Mouse (Mus musculus) hindbrain, embryonic 12.5 days (tissue): ENCODE data around the gene Myh11. TPM values are rescaled to one million over a fixed set of nuclear protein-coding genes. Genes with fewer than 3 reads are reported as not detected.

ENCODE experiments used
- ATAC-seq: fragments of 200-750 bp; cut with Nextera tagmentation; 2 replicates; pipeline ENCODE4 v1.8.0; 2017; ENCODE audit warnings: moderate TSS enrichment; ENCODE audit not compliant: low FRiP score
- H3K27ac ChIP-seq: fragments of 300-500 bp; sonication (generic); 2 replicates; pipeline ENCODE4 v1.5.1; 2016; ENCODE audit warnings: mild to moderate bottlenecking
- H3K27me3 ChIP-seq: fragments of 300-500 bp; sonication (generic); 2 replicates; pipeline ENCODE4 v1.6.1; 2016; ENCODE audit warnings: mild to moderate bottlenecking
- H3K36me3 ChIP-seq: fragments of 300-500 bp; sonication (generic); 2 replicates; pipeline ENCODE4 v1.6.1; 2016; ENCODE audit warnings: mild to moderate bottlenecking
- H3K4me1 ChIP-seq: fragments of 300-500 bp; sonication (generic); 2 replicates; pipeline ENCODE4 v1.6.1; 2016
- H3K4me2 ChIP-seq: fragments of 300-500 bp; sonication (generic); replicated peaks from 2 replicates; pipeline ENCODE4 v1.6.1; 2016; ENCODE audit warnings: mild to moderate bottlenecking
- H3K4me3 ChIP-seq: fragments of 300-500 bp; sonication (generic); 2 replicates; pipeline ENCODE4 v1.5.1; 2016; ENCODE audit warnings: mild to moderate bottlenecking
- H3K9ac ChIP-seq: fragments of 300-500 bp; sonication (generic); 2 replicates; pipeline ENCODE4 v1.6.1; 2016; ENCODE audit warnings: mild to moderate bottlenecking, moderate library complexity
- H3K9me3 ChIP-seq: fragments of 300-500 bp; sonication (generic); replicated peaks from 2 replicates; pipeline ENCODE4 v1.6.1; 2016; ENCODE audit warnings: mild to moderate bottlenecking
- WGBS: fragments of 180-500 bp; shearing (Covaris S2); methylation state at CpG from one replicate; pipeline ENCODE4 v1.1.7; 2016; 5-methylcytosine and 5-hydroxymethylcytosine counted together
- polyA plus RNA-seq: library from polyadenylated mRNA; unstranded; fragments of >200 nt; fragmentation: Nextera tagmentation; extraction: Ambion mirVana; gene quantifications from 2 replicates; pipeline ENCODE4 v1.2.1, GENCODE M21; 2016

Gene Myh11
- polyA plus RNA-seq, result 0.30 and 0.79 TPM in 2 replicates

DNA sequence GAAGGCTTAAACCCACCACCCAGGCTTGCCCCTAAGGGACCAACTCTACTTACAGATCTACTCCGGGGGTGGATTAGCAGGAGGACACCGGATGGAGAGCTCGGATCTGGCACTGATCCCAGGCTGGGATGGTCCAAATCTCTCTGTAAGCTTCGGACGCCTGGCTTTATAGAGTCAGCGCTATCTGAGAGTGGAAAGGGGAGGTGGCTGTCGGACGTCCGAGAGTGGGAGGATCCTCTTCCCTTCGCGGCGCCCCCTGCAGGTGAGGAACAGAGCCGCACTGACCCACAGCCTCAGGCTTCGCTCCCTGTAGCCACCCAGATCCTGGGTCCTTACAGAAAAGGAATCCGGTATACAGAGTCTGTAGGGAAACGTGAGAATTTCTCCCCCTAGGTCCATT is at the start of gene Myh11:
Gene Myh11 (minus strand): TSS at position 150 of the 400 bp plus-strand sequence.
- peak within 1 kb of the TSS; percentile 25 for H3K4me3 ChIP-seq
- H3K9ac ChIP-seq, result no peak within 1 kb of the TSS
- H3K36me3 ChIP-seq, result no peaks in the 10 kb centered on the region
- peaks cover 15% of the 10 kb centered on the region for H3K4me1 ChIP-seq
- no peak within 1 kb of the TSS for H3K27ac ChIP-seq
- no peaks in the 10 kb centered on the region for H3K9me3 ChIP-seq
- peak; percentile 41; the same call in 1 of the 2 replicates for ATAC-seq
- 5% methylated on average over 16 of the region's 16 CpGs for WGBS
- peak within 1 kb of the TSS; percentile 47 for H3K4me2 ChIP-seq
- H3K27me3 ChIP-seq, result peaks cover 27% of the 10 kb centered on the region

DNA sequence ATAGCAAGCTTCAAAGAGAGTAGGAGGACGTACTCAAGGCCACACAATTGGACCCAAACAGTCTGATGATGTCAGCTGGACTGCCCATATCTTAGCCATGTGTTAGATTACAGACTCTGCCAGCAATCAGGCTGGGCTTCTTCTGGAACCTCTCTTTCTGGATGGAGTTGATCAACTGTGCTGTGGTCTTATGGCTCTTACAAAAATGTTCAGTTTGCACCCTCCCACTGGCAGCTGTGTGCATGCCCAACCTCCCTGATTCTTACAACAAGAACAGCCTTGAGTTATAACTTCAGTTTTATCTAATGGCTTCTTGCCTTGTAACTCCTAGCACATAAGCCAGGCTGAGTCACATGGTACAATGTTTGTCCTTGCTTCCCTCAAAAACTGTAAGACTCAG is 37.0 kb upstream of the Myh11 start:
- no peak overlapping the region for H3K4me3 ChIP-seq
- H3K27ac ChIP-seq, result no peak overlapping the region
- no peak overlapping the region for H3K4me2 ChIP-seq
- WGBS, result 75% methylated on average over 1 of the region's 1 CpGs
- no peak overlapping the region for H3K9ac ChIP-seq
- no peaks in the 10 kb centered on the region for H3K9me3 ChIP-seq
- H3K4me1 ChIP-seq, result no peaks in the 10 kb centered on the region
- 0 out of 2 replicates have a peak, but pooled peaks cover 2% of the 10 kb centered on the region for H3K27me3 ChIP-seq
- no peaks in the 10 kb centered on the region for H3K36me3 ChIP-seq
- ATAC-seq, result no peak

GRCm38 (mm10) chr16:14320494-14320893 is 29.3 kb upstream of the Myh11 start:
- H3K4me3 ChIP-seq, result no peak overlapping the region
- H3K9ac ChIP-seq, result no peak overlapping the region
- no peak for ATAC-seq
- no peak overlapping the region for H3K4me2 ChIP-seq
- H3K27ac ChIP-seq, result no peak overlapping the region
- 76% methylated on average over 1 of the region's 1 CpGs for WGBS
- peaks cover 13% of the 10 kb centered on the region for H3K4me1 ChIP-seq
- H3K9me3 ChIP-seq, result no peaks in the 10 kb centered on the region
- H3K27me3 ChIP-seq, result 0 out of 2 replicates have a peak, but pooled peaks cover 3% of the 10 kb centered on the region
- H3K36me3 ChIP-seq, result no peaks in the 10 kb centered on the region

DNA sequence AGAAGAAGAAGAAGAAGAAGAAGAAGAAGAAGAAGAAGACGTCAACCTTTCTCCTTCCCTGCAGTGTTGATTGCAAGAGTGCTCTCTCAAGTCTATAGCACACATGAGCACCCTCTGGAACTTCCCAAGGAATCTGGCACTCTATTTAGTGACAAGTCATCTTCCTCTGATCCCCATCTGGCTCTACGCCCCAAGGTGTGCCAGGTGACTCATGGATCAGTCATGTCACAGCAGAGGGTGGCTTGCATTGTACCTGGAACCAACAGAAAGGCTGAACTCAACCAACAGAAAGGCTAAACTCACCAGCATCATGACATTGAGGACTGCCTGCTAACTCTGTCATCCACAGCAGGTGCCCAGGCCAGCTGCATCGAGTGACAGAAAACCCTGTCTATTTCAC is 28.5 kb upstream of the Myh11 start:
- Histone ChIP-seq H3K4me1 (peaks cover 17% of the 10 kb centered on the region), H3K27ac (no peak overlapping the region), H3K9me3 (no peaks in the 10 kb centered on the region), H3K27me3 (0 out of 2 replicates have a peak, but pooled peaks cover 3% of the 10 kb centered on the region), H3K4me2 (no peak overlapping the region), H3K9ac (no peak overlapping the region), H3K36me3 (0 out of 2 replicates have a peak, but pooled peaks cover 2% of the 10 kb centered on the region), H3K4me3 (no peak overlapping the region)
- ATAC-seq, result no peak
- WGBS, result 89% methylated on average over 3 of the region's 3 CpGs

DNA sequence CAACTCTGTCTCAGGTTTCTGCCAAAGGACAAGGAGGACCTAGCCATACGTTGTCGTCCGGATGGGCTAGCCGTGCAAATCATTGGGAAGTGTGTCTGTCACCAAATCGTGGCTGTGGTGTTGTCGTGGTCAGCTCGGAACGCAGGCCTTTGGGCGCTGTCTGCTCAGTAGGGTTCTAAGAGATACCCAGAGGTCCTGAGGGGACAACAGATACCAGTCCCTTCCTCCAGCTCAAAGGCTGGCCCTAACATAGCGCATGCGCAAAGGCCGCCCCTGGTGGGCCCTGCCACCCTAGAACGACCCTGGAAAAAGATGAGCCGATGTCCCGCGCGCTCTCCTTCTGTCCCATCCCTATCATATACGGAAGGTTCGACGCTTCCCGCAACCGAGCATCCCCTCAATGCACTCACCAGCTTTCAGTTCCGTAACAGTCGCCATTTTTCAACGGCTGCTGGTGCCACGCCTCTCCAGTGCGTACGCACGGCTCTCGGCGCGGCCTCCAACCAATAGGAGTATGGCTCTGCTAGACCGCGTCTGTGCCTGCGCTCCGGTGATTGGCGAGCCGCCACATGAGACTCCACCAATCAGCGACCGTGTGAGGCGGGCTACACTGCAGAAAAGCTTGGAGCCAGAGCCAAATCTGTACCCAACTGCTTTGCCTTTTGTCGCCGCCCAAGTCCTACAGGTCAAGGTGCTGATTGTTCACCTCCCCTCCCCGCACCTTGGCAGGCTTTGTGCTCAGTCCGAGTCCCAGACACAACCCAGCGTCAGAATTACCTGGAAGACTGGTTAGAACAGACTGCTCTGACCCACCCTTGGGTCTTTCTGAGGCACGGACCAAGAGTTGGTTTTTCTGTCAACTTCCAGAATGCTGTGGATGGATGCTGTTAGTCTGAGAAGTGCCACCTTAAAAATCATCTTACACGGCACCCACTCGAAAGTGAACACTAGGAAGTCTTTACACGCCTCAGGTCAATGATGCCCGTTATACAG is 26.0 kb upstream of the Myh11 start, which contains the start of gene Fopnl:
Gene Fopnl (minus strand): TSS at position 522 of the 993 bp plus-strand sequence.
- ATAC-seq, result peak; percentile 100
- H3K9me3 ChIP-seq, result no peaks in the 10 kb centered on the region
- H3K9ac ChIP-seq, result peak within 1 kb of the TSS; percentile 75
- peak within 1 kb of the TSS; percentile 62 for H3K4me3 ChIP-seq
- WGBS, result 4% methylated on average over 51 of the region's 51 CpGs
- H3K27ac ChIP-seq, result peak within 1 kb of the TSS; percentile 85
- 0 out of 2 replicates have a peak, but pooled peaks cover 3% of the 10 kb centered on the region for H3K27me3 ChIP-seq
- peaks cover 20% of the 10 kb centered on the region for H3K4me1 ChIP-seq
- H3K4me2 ChIP-seq, result peak within 1 kb of the TSS; percentile 72
- H3K36me3 ChIP-seq, result peaks cover 20% of the 10 kb centered on the region

DNA sequence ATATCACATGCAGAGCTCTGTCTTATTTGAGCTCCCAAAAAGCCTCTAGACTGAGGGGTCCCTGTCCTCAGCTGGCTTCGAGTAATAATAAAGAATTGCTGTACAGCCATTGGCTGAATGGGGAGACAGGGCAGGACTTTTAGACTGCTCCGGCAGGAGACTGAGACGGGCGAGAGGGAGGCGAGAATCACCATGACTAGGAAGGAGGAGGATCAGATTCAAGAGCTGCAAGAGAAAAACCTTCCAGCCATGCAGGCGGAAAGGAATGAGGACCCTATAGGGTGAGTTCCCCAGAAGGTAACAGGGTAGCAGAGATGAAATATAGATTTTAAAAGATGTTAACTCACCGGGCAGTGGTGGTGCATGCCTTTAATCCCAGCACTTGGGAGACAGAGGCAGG is 21.7 kb upstream of the Myh11 start:
- no peak overlapping the region for H3K27ac ChIP-seq
- no peaks in the 10 kb centered on the region for H3K27me3 ChIP-seq
- peaks cover 20% of the 10 kb centered on the region for H3K4me1 ChIP-seq
- H3K9me3 ChIP-seq, result no peaks in the 10 kb centered on the region
- peaks cover 47% of the 10 kb centered on the region for H3K36me3 ChIP-seq
- ATAC-seq, result no peak
- WGBS, result 92% methylated on average over 7 of the region's 7 CpGs
- no peak overlapping the region for H3K9ac ChIP-seq
- H3K4me3 ChIP-seq, result no peak overlapping the region
- H3K4me2 ChIP-seq, result no peak overlapping the region

- H3K9ac ChIP-seq, result no peak overlapping the region
- H3K27ac ChIP-seq, result no peak overlapping the region
- peaks cover 47% of the 10 kb centered on the region for H3K36me3 ChIP-seq
- no peaks in the 10 kb centered on the region for H3K27me3 ChIP-seq
- H3K4me3 ChIP-seq, result no peak overlapping the region
- H3K9me3 ChIP-seq, result no peaks in the 10 kb centered on the region
- H3K4me1 ChIP-seq, result peaks cover 16% of the 10 kb centered on the region
- ATAC-seq, result no peak
- no peak overlapping the region for H3K4me2 ChIP-seq
- 48% methylated on average over 6 of the region's 6 CpGs for WGBS
These were observed 20.2 kb upstream of the Myh11 start for GRCm38 (mm10) chr16:14311371-14311770.

DNA sequence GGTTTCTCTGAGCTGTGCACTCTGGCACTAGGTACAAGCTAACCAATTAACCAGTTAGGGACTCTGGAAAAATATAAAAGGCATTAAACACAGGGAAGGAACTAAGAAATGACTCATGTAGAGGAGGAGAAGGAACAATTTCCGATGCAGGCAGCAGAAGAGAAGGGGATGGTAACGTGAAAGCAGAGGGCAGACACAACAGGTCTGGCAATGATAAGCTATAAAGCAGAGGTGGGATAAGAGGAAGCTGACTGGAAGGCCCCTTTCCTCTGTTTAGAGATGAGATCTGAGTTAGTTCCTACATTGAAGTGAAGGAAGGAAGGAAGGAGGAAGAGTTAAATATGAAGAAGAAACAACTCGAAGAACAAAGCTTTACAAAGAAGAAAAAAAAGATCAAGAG is 18.7 kb upstream of the Myh11 start:
- Histone ChIP-seq H3K9me3 (no peaks in the 10 kb centered on the region), H3K36me3 (peaks cover 51% of the 10 kb centered on the region), H3K9ac (no peak overlapping the region), H3K4me1 (peaks cover 5% of the 10 kb centered on the region; the same call in 1 of the 2 replicates), H3K4me3 (no peak overlapping the region), H3K27ac (no peak overlapping the region), H3K27me3 (no peaks in the 10 kb centered on the region), H3K4me2 (no peak overlapping the region)
- no peak for ATAC-seq
- WGBS, result 90% methylated on average over 3 of the region's 3 CpGs

GRCm38 (mm10) chr16:14308245-14309073 is 17.3 kb upstream of the Myh11 start:
- ATAC-seq, result no peak
- Histone ChIP-seq H3K27ac (no peak overlapping the region), H3K27me3 (no peaks in the 10 kb centered on the region), H3K4me2 (no peak overlapping the region), H3K4me1 (no peaks in the 10 kb centered on the region), H3K36me3 (peaks cover 53% of the 10 kb centered on the region), H3K4me3 (no peak overlapping the region), H3K9me3 (no peaks in the 10 kb centered on the region), H3K9ac (no peak overlapping the region)
- 91% methylated on average over 6 of the region's 6 CpGs for WGBS

GRCm38 (mm10) chr16:14307373-14307772 is 16.2 kb upstream of the Myh11 start:
- WGBS, result 91% methylated on average over 1 of the region's 1 CpGs
- Histone ChIP-seq H3K4me2 (no peak overlapping the region), H3K9ac (no peak overlapping the region), H3K27ac (no peak overlapping the region), H3K4me3 (no peak overlapping the region), H3K9me3 (no peaks in the 10 kb centered on the region), H3K36me3 (peaks cover 51% of the 10 kb centered on the region), H3K27me3 (no peaks in the 10 kb centered on the region), H3K4me1 (no peaks in the 10 kb centered on the region)
- no peak for ATAC-seq

- peaks cover 46% of the 10 kb centered on the region for H3K36me3 ChIP-seq
- ATAC-seq, result no peak
- 82% methylated on average over 1 of the region's 1 CpGs for WGBS
These were observed 15.3 kb upstream of the Myh11 start for GRCm38 (mm10) chr16:14306451-14306850.

DNA sequence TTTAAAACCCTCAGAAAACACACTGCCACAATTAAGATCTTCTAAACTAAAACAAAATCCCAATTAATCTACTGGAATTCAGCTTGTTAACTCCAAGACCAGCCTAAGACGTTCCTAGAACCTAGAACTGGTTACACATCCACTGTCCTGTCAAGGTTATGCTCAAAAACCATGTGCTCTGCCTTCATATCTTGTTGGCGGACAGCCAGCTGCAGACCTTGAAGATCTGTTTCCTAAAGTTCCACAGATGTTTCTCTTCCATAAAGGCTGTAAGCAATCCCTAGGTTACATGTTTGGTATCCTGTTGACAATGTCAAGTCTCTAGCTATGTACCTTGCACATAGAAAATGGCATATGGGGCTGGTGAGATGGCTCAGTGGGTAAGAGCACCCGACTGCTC is 13.6 kb upstream of the Myh11 start:
- H3K4me2 ChIP-seq, result no peak overlapping the region

More at GRCm38 (mm10) chr16:14306451-14306850, 15.3 kb upstream of the Myh11 start:
- Histone ChIP-seq H3K9ac (no peak overlapping the region), H3K4me2 (no peak overlapping the region), H3K4me1 (no peaks in the 10 kb centered on the region), H3K27me3 (no peaks in the 10 kb centered on the region), H3K27ac (no peak overlapping the region), H3K4me3 (no peak overlapping the region), H3K9me3 (no peaks in the 10 kb centered on the region)

More for the DNA sequence above, 13.6 kb upstream of the Myh11 start:
- Histone ChIP-seq H3K27me3 (no peaks in the 10 kb centered on the region), H3K36me3 (peaks cover 52% of the 10 kb centered on the region), H3K9ac (no peak overlapping the region), H3K27ac (no peak overlapping the region), H3K4me1 (no peaks in the 10 kb centered on the region), H3K4me3 (no peak overlapping the region), H3K9me3 (no peaks in the 10 kb centered on the region)
- 86% methylated on average over 3 of the region's 3 CpGs for WGBS
- ATAC-seq, result no peak
